Mouse (Mus musculus) myocyte (in vitro differentiated cells): ENCODE results near the gene Ppm1n.

Experiments
- E2F4 ChIP-seq: IDR thresholded peaks from one replicate; pipeline ENCODE4 v1.6.1; 2011; ENCODE audit warnings: mild to moderate bottlenecking, control low read depth, moderate library complexity; ENCODE audit not compliant: insufficient read depth
- MAX ChIP-seq: IDR thresholded peaks from one replicate; pipeline ENCODE4 v1.6.1; 2011; ENCODE audit warnings: low read depth, mild to moderate bottlenecking, control low read depth
- MYOD1 ChIP-seq, 3 experiments: IDR thresholded peaks; one replicate each; pipeline ENCODE4 v1.6.1; 2011; ENCODE audit warnings: control low read depth in 2 of 3, low read depth in 2 of 3, mild to moderate bottlenecking in 2 of 3, moderate library complexity in 1 of 3; ENCODE audit not compliant: insufficient read length in 2 of 3, control insufficient read depth in 1 of 3
- MYOG ChIP-seq, 3 experiments: IDR thresholded peaks; one replicate each; pipeline ENCODE4 v1.6.1; 2011; ENCODE audit warnings: control low read depth in 2 of 3, low read depth in 2 of 3, mild to moderate bottlenecking in 2 of 3; ENCODE audit not compliant: insufficient read length in 2 of 3, control insufficient read depth in 1 of 3, insufficient read depth in 1 of 3
- POLR2A ChIP-seq: IDR thresholded peaks from one replicate; pipeline ENCODE4 v1.6.1; 2011; ENCODE audit warnings: low read depth, mild to moderate bottlenecking, control low read depth, moderate library complexity; ENCODE audit not compliant: insufficient read length
- POLR2AphosphoS2 ChIP-seq: IDR thresholded peaks from one replicate; pipeline ENCODE4 v1.6.1; 2011; ENCODE audit warnings: low read depth, control low read depth; ENCODE audit not compliant: insufficient read length
- TCF12 ChIP-seq: IDR thresholded peaks from one replicate; pipeline ENCODE4 v1.6.1; 2011; ENCODE audit warnings: mild to moderate bottlenecking, control low read depth; ENCODE audit not compliant: poor library complexity, insufficient read depth, severe bottlenecking

- TF ChIP-seq MYOG (IDR thresholded peaks at IDR 0.05; ENCODE audit: control insufficient read depth in 1 of 3, insufficient read depth in 1 of 3, insufficient read length in 2 of 3, low read depth in 2 of 3) (no peak), POLR2A (no peak), TCF12 (no peak), POLR2AphosphoS2 (peak; percentile 37), MAX (no peak), E2F4 (no peak), MYOD1 (IDR thresholded peaks at IDR 0.05; ENCODE audit: control insufficient read depth in 1 of 3, insufficient read length in 2 of 3, low read depth in 2 of 3) (no peak)
These were observed 12.8 kb downstream of the Ppm1n start for GRCm38 (mm10) chr7:19267051-19267450.
